Mouse (Mus musculus): ENCODE measurements around the gene Timm17b. TPM values are rescaled to one million over a fixed set of nuclear protein-coding genes. Genes with fewer than 3 reads are reported as not detected.

The Timm17b gene
- total RNA-seq, 1 experiment from 2014 or later: 99.8 TPM

DNA sequence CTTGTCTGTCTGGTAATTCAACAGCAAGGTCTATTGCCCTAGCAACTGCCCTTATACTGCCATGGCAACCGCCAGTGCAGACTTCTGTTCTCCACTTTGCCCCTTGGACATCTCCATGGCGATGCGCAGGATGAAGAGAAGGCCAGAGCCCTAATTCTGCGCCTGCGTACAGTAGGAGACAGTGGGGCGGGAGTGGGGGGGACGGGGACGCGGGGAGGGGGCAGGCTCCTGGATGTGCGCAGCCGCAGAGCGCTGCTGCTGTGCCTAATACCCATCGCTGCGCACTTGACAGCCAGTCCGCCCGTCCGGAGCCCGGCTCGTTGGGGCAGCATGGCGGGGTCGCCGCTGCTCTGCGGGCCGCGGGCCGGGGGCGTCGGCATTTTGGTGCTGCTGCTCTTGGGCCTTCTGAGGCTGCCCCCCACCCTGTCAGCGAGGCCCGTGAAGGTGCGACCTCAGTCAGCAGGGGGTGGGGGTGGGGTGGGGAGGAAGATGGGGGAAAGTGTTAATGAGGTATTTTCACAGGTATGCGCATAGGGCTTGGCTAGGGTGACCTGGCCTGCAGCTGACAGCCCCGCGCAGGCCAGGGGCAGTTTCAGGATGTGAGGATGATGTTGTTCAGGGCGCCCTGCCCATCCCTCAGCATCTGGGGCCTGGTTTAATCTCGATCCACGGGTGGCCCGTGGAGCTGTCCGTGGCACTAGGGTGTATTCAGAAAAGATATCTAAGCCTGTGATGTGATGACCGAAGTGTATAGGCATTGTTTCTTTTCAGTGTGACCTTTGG is 20.6 kb downstream of the Timm17b start, which contains the start of gene Pcsk1n:
Gene Pcsk1n (plus strand): TSS at position 222 of the 783 bp plus-strand sequence.
- peak; percentile 53 for DNase-seq

DNA sequence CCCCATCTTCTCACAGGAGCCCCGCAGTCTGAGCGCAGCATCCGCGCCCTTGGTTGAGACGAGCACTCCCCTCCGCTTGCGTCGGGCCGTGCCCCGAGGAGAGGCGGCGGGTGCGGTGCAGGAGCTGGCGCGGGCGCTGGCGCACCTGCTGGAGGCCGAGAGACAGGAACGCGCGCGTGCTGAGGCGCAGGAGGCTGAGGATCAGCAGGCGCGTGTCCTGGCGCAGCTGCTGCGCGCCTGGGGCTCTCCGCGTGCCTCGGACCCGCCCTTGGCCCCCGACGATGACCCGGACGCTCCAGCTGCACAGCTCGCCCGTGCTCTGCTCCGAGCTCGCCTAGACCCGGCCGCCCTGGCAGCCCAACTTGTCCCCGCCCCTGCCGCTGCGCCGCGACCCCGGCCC is 22.9 kb downstream of the Timm17b start:
- peak; percentile 19 for DNase-seq

DNA sequence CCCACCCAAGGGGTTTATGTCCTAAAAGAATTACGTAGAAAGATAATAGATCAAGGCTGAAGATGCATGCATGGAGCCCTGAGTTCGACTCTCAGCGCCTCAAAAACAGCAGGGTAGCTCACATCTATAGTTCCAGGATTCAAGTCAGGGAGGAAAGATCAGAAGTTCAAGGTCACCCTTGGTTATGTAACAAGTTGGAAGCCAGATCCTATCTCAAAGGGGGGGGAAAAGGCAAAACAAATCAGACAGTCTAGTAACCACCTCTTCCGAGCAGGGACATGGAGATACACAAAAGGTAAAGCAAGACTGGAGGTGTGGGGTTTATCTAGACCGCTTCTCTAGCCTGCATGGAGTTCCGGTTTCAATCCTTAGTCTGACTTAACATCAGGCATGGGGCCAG is 27.1 kb downstream of the Timm17b start:
- no peak for DNase-seq

DNA sequence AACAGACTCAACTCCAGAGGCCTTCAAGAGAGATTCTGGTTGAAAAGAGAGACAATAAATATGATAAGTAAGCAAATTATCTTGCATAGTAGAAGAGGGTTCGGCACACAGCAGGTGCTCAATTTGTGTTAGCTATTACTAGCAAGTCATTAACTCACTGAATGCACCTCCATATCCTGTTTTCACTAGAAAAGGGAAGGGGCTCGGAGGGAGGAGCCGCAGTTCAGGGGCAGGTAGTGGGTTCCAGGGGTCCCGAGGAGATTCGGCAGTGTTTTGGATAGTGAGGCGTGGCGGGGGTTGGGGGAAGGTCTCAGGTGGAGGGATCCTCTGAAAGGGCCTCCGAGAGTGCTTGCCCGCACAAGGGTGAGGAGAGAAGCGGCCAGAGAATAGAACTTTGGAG is 28.0 kb downstream of the Timm17b start:
- DNase-seq: no peak

DNA sequence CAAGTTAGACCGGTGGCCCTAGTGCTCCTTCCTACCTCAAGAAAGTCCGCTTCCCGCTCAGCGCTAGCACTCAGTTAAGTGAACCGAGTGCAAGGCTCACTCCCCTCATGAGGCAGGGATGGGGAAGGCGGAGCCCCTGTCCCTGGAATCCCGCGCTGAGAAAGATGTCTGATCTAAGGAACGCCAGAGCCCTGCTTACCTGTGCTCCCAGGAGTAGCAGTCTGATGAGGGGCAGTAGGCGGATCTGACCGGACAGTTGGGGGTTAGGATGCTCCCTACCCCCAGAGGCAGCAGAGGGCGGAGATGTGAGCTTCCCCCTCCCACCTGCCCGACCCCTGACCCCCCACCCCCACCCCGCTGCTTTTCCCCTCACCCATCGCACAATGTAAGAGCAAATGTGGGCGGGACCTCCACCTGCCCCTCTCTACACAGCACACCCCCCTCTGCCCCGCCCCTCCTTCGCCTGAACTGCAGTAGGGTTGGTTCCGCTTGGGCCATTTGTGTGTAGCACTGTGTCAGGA is 29.2 kb downstream of the Timm17b start, which contains the start of gene Eras:
Gene Eras (minus strand): TSS at position 338 of the 521 bp plus-strand sequence.
- DNase-seq: no peak

DNA sequence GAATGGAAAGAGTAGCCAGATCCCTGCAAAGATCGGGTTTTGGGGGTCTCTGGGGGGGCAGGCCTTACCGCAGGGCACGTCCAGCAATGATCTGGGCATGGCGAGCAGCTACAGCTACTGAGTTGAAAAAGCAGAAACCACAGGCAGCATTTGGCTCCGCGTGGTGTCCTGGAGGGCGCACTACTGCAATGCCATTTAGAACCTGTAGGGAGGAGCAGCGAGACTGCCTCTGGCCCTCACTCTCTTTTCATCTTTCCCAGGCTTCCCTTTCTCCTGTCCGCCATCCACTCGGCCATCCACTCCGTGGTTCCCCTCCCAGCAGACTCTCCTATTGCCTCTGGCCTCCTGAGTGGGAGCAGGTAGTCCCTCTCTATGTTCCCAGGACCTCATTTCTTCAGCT is 37.7 kb downstream of the Timm17b start:
- no peak for DNase-seq

DNA sequence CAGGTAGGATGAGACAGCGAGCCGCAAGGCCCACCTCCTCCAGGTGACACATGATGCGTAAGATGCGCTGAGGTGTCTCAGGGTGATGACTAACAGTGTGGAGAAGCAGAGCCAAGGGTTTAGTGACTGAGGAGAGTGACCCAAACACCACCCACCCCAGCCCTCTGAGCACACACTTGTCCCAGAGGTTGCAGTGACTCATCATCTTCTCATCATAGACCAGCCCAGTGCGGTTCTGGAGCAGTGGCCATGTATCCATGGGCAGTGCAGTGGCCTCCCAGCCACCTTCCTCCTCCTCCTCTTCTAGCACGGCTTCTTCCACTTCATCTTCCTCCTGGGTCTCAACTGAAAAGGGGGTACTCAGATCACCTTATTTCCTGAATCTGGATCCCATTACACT is 38.5 kb downstream of the Timm17b start:
- DNase-seq: no peak

DNA sequence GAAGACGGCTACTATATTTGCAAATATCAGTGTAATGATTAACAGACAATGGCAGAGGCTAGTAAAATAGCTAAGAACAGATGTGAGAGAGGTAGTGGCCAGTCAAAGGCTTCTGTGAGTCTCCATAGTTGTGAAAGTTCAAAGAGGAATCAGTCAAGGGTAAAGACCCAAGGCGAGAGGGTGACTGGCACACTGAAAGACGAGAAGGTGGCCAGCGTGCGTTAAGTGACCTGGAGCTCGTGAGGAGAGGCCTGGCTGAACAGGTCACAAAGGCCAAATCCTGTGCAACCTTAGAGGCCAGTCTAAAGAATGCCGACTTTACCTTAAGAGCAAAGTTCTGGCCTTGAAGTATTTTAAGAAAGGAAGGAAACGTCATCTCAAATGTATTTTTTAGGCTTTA is 46.5 kb downstream of the Timm17b start:
- DNase-seq: no peak

DNA sequence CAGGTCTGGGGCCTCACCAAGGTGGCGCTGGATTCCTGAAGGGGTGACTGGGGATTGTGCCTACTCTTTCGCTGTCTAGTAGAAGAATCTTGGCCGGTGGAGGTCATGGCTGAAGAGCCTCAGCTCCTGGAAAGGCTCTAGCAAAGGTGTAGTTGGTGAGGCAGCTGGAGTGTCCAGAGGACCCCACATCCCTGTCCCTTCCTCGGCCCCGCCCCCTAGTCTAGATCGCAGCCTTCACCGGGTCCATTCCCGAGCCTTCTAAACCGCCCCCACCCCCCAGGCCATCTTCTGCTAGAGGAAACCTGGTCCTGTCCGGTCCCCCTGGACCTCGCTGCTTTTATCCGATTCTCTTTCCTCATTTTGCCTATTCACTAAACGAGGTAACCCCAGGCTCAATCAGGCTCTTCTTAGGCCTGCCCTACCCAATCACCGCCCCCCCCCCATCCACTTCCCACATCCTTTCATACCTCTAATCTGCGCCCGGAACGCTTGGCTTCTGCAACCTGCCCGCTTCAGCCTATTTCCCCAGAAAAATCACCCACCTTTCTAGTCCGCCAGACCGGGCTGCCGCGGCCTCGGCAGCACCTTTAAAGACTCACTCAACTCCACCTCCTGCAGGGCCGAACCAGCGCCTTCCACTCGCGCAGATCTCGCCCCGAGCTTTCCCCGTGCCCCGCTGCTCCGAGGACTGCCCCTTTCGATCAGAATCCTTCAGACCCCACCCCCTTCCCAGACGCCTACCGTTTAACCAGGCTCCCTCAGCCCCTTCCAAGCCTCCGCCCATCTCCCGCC is 48.1 kb downstream of the Timm17b start, which contains the start of gene Hdac6:
Gene Hdac6 (minus strand): TSS at position 782 of the 792 bp plus-strand sequence.
- peak; percentile 24 for DNase-seq

DNA sequence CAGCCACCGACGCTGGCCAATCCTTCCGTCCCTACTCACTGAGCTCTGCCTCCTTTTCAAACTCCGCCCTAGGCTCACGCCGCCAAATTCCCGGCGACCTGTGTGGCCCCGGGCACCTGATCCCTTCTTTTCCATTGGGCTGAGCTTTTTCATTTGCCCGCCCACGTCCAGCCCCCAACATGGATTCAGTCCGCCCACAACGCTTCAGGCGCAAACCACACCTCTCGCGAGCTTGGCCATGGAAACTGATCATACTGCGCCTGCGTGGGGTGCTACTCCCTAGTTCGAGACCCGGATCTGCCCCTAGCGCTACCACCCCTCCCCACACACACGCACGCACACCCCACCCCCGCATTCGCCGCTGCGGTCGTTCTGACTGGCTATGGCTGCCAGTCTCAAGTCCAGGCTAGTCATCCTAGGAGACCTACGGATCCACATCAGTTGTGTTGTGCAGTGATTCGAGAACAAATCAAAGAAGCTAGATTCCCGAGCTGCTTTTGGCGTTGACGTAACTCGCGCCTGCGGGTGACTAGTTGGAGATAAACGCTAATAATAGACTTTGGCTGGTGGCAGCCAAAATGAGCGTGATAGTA is 48.8 kb downstream of the Timm17b start:
- peak; percentile 94 for DNase-seq

DNA sequence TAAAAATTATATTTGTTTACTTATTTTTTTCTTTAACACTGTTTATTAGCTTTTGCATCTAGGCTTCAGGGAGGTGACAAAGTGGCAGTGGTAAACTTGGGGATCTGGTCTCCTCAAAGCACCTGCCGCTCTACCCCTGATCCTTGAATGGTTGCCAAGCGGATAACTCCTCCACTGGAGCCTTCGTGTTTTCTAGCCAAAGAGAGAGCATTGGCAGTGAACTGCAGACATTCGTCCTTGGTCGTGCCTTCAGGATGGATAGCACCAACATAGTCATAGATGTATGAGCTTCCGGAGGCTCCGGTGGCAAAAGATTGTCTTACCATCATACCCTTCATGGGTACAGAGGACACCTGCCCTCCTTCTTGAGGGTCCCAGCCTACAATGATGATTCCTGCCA is 50.9 kb downstream of the Timm17b start:
- peak; percentile 37 for DNase-seq

Other genes starting within 250 kb of the Timm17b start
- gene Prickle3, start 242.1 kb upstream of the Timm17b start, total RNA-seq (2021): 16.0 and 19.8 TPM in 2 replicates
- gene Plp2, start 228.0 kb upstream of the Timm17b start, total RNA-seq (2021): 75.2 and 76.6 TPM in 2 replicates
- 4.2 and 5.1 TPM in 2 replicates for gene Magix, start 218.1 kb upstream of the Timm17b start, total RNA-seq (2021)
- gene Gpkow, start 202.2 kb upstream of the Timm17b start, total RNA-seq (2021): 45.4 and 47.9 TPM in 2 replicates
- 51.1 and 57.3 TPM in 2 replicates for gene Wdr45, start 185.0 kb upstream of the Timm17b start, total RNA-seq (2021)
- 0.52 TPM in 1 of 2 replicates, not detected in the other for gene Gm45208, start 177.1 kb upstream of the Timm17b start, total RNA-seq (2021)
- 11.1 and 11.8 TPM in 2 replicates for gene Praf2, start 170.9 kb upstream of the Timm17b start, total RNA-seq (2021)
- 4.2 TPM in 2 replicates for gene Ccdc120, start 148.5 kb upstream of the Timm17b start, total RNA-seq (2021)
- 41.0 and 45.4 TPM in 2 replicates for gene Tfe3, start 136.8 kb upstream of the Timm17b start, total RNA-seq (2021)
- 49.0 and 56.4 TPM in 2 replicates for gene Gripap1, start 109.6 kb upstream of the Timm17b start, total RNA-seq (2021)
- gene Kcnd1, start 77.1 kb upstream of the Timm17b start, total RNA-seq (2021): 0.93 and 1.3 TPM in 2 replicates
- 62.4 and 64.8 TPM in 2 replicates for gene Otud5, start 58.0 kb upstream of the Timm17b start, total RNA-seq (2021)
- gene Pim2, start 21.1 kb upstream of the Timm17b start, total RNA-seq (2021): 7.4 and 9.8 TPM in 2 replicates
- 33.4 and 38.0 TPM in 2 replicates for gene Slc35a2, start 15.3 kb upstream of the Timm17b start, total RNA-seq (2021)
- 94.6 and 98.0 TPM in 2 replicates for gene Pqbp1, start 88 bp upstream of the Timm17b start, total RNA-seq (2021)
- gene Gm10491, start 8.5 kb downstream of the Timm17b start, total RNA-seq (2021): not detected in 2 replicates
- gene Gm10490, start 10.2 kb downstream of the Timm17b start, total RNA-seq (2021): not detected in 2 replicates
- gene Pcsk1n, start 20.5 kb downstream of the Timm17b start, total RNA-seq (2021): 40.3 and 50.2 TPM in 2 replicates
- not detected in 2 replicates for gene Eras, start 29.2 kb downstream of the Timm17b start, total RNA-seq (2021)
- 18.1 and 18.2 TPM in 2 replicates for gene Hdac6, start 48.5 kb downstream of the Timm17b start, total RNA-seq (2021)
- gene Gata1, start 78.7 kb downstream of the Timm17b start, total RNA-seq (2021): 0.38 and 2.5 TPM in 2 replicates
- not detected in 2 replicates for gene Glod5, start 119.1 kb downstream of the Timm17b start, total RNA-seq (2021)
- 16.7 and 17.5 TPM in 2 replicates for gene Suv39h1, start 175.4 kb downstream of the Timm17b start, total RNA-seq (2021)
- gene Was, start 191.1 kb downstream of the Timm17b start, total RNA-seq (2021): 1.9 and 6.8 TPM in 2 replicates
- 51.0 and 54.3 TPM in 2 replicates for gene Wdr13, start 233.5 kb downstream of the Timm17b start, total RNA-seq (2021)
- gene Rbm3, start 246.5 kb downstream of the Timm17b start, total RNA-seq (2021): 192 and 276 TPM in 2 replicates